Mouse (Mus musculus) olfactory bulb, adult 2 months (tissue): ENCODE data around the gene Hmx1.

Experiments
- CTCF ChIP-seq: fragments of 200-500 bp; IDR thresholded peaks from 2 replicates; pipeline ENCODE4 v1.5.1; 2012; ENCODE audit warnings: low read depth, mild to moderate bottlenecking, low read length, moderate library complexity; ENCODE audit not compliant: insufficient read depth
- POLR2A ChIP-seq: fragments of 200-500 bp; IDR thresholded peaks from 2 replicates; pipeline ENCODE4 v1.6.1; 2012; ENCODE audit warnings: mild to moderate bottlenecking, low read depth, low read length, moderate library complexity; ENCODE audit not compliant: insufficient read depth

- TF ChIP-seq CTCF = no peak
- no peak for TF ChIP-seq POLR2A
These were observed 49.9 kb downstream of the Hmx1 start for GRCm38 (mm10) chr5:35438805-35439204.
